Mouse (Mus musculus) forebrain, embryonic 13.5 days (tissue): ENCODE measurements around the gene Parp3. TPM values are rescaled to one million over a fixed set of nuclear protein-coding genes. Genes with fewer than 3 reads are reported as not detected.

Source experiments
- ATAC-seq: fragments of 200-750 bp; cut with Nextera tagmentation; 2 replicates; pipeline ENCODE4 v1.8.0; 2017
- H3K27ac ChIP-seq: fragments of 300-500 bp; sonication (generic); 2 replicates; pipeline ENCODE4 v1.5.1; 2015; ENCODE audit warnings: inconsistent platforms, mild to moderate bottlenecking, moderate library complexity
- H3K27me3 ChIP-seq: fragments of 300-500 bp; sonication (generic); 2 replicates; pipeline ENCODE4 v1.6.1; 2015; ENCODE audit warnings: mild to moderate bottlenecking, inconsistent platforms
- H3K36me3 ChIP-seq: fragments of 300-500 bp; sonication (generic); 2 replicates; pipeline ENCODE4 v1.6.1; 2015; ENCODE audit warnings: mild to moderate bottlenecking, inconsistent platforms; ENCODE audit not compliant: poor library complexity, severe bottlenecking
- H3K4me1 ChIP-seq: fragments of 300-500 bp; sonication (generic); 2 replicates; pipeline ENCODE4 v1.6.1; 2015; ENCODE audit warnings: inconsistent platforms
- H3K4me2 ChIP-seq: fragments of 300-500 bp; sonication (generic); 2 replicates; pipeline ENCODE4 v1.6.1; 2015; ENCODE audit warnings: inconsistent platforms, mild to moderate bottlenecking, moderate library complexity
- H3K4me3 ChIP-seq: fragments of 300-500 bp; sonication (generic); 2 replicates; pipeline ENCODE4 v1.5.1; 2015; ENCODE audit warnings: mild to moderate bottlenecking, inconsistent platforms
- H3K9ac ChIP-seq: fragments of 300-500 bp; sonication (generic); 2 replicates; pipeline ENCODE4 v1.6.1; 2015; ENCODE audit warnings: mild to moderate bottlenecking, inconsistent platforms
- H3K9me3 ChIP-seq: fragments of 300-500 bp; sonication (generic); replicated peaks from 2 replicates; pipeline ENCODE4 v1.6.1; 2016; ENCODE audit warnings: inconsistent platforms
- WGBS: fragments of 180-500 bp; shearing (Covaris S2); methylation state at CpG from one replicate; pipeline ENCODE4 v1.1.7; 2015; 5-methylcytosine and 5-hydroxymethylcytosine counted together
- polyA plus RNA-seq: library from polyadenylated mRNA; unstranded; fragments of >200 nt; fragmentation: Nextera tagmentation; extraction: Ambion mirVana; gene quantifications from 2 replicates; pipeline ENCODE4 v1.2.1, GENCODE M21; 2015

Gene Parp3
- polyA plus RNA-seq, 1 experiment from 2014 or later, result 0.70 TPM

DNA sequence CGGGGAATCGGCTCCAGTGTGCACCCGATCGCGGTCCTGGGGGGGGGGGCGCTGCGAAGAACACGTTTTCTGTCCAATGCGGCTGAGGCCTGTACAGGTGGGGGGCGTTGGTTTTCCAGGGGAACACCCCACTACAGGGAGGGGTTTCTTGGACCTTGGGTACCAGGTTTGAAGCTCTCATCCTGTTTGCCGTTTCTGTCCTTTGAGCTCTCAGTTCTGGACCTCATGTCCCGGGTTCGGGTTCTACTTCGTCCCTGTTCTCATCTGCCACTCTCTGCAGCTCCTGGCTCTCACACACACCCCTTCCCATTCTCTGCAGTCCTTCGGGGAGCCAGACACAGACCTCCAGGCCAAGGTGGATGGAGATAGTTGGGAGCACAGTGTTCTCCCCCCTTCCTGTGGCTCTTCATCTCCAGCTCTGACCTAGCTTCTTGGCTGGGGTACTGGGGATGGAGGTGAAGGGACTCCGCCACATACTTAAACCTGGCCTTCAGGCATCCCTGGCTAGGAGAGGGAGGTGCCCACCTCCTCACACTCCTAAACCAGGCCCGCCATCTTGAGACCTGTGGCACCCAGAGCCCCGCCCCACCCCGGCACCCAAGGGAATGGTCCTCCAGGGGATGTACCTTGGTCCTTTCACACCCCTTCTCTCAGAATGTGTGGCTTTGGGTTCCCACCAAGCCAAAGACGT is 22.5 kb downstream of the Parp3 start:
- Histone ChIP-seq H3K4me3 (peak overlapping the region; percentile 81), H3K36me3 (peaks cover 22% of the 10 kb centered on the region), H3K27ac (peak overlapping the region; percentile 96), H3K4me1 (peaks cover 78% of the 10 kb centered on the region), H3K9ac (peak overlapping the region; percentile 97), H3K4me2 (peak overlapping the region; percentile 98), H3K9me3 (no peaks in the 10 kb centered on the region), H3K27me3 (no peaks in the 10 kb centered on the region)
- ATAC-seq, result peak; percentile 7
- WGBS, result 2% methylated on average over 15 of the region's 20 CpGs

DNA sequence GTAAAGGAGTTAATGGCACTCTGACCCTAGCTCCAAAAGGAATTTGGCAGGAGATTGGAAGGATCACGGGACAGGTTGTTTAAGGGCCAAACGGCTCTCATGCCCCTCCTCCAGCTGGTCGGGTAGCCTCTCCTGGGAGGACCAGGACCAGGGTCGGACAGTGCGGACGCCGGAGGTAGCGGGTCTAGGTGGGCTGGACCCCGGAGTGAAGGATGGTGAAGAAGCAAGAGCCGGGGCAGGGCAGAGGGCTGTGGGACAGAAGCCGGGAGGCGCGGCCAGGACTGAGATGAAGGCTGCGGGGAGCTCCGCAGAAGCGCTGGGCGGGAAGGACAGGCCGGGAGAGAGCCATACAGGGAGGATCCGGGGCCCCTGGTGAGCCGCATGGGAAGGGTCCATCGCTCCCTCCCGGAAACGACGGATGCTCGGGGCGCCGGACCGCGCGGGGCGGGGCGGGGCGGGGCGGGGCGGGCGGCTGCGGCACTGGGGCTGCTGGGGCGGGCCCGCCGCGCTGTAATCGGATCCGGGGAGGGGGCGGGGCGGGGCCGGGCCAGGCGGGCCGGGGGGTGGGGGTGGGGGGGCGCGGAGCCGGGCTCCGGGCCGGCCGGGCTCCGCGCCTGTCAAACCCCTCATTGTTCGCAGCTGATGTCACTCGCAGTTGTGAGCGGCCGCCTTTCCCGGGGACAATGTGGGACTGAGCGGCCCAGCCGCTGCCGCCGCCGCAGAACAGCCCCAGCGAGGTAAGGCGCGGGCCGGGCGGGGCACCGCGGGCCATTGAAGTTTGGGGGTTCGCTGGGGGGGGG is 23.3 kb downstream of the Parp3 start, which contains the start of gene Pcbp4:
Pcbp4 (plus strand) TSS at position 21 of the 800 bp plus-strand sequence.
- Histone ChIP-seq H3K4me1 (peaks cover 77% of the 10 kb centered on the region), H3K9ac (peak within 1 kb of the TSS; percentile 97), H3K4me2 (peak within 1 kb of the TSS; percentile 98), H3K36me3 (peaks cover 22% of the 10 kb centered on the region), H3K9me3 (no peaks in the 10 kb centered on the region), H3K4me3 (peak within 1 kb of the TSS; percentile 81), H3K27me3 (no peaks in the 10 kb centered on the region), H3K27ac (peak within 1 kb of the TSS; percentile 96)
- WGBS, result 2% methylated on average over 44 of the region's 74 CpGs
- ATAC-seq, result peak; percentile 82

DNA sequence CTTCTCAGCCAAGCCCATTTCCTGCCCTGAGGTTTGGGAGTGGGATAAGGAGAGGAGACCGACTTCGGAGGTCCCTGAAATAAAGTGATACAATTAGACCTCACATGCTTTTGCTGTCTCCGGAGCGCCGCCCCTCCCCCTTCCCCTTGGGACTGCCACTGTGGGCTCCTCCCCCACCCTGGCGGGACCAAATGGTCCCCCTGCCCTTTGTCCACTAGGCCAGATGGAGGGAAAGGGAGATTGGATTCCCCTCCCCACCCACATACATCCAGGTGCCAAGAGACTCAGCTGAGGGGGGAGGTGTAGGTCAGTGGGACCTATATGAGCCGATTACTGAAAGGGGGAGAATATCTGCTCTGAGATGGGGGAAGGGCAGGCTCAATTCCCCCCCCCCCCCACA is 23.9 kb downstream of the Parp3 start:
- peaks cover 77% of the 10 kb centered on the region for H3K4me1 ChIP-seq
- no peaks in the 10 kb centered on the region for H3K9me3 ChIP-seq
- ATAC-seq, result no peak
- H3K27ac ChIP-seq, result peak overlapping the region; percentile 96
- peak overlapping the region; percentile 98 for H3K4me2 ChIP-seq
- H3K9ac ChIP-seq, result peak overlapping the region; percentile 97
- H3K36me3 ChIP-seq, result peaks cover 16% of the 10 kb centered on the region; the same call in 1 of the 2 replicates
- H3K4me3 ChIP-seq, result peak overlapping the region; percentile 81
- WGBS, result 0% methylated on average over 7 of the region's 7 CpGs
- H3K27me3 ChIP-seq, result no peaks in the 10 kb centered on the region

DNA sequence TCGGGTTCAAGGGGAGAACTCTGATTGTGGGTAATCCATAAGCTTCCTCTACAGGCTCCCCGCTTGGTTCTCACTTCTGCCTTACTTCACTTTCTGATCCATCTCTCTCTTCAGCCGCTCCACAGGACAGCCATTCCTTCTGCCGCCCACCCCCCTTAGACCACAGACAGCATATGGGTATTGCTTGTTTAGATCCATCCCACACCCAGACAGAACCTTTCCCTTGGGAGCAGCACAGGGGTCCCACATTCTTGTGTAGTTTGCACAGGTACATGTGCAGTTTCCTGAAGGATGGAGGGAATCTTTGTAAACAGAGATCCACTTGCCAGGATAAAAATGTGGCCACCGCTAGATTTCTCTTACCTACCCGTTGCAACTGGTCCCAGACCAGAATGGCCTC is 24.4 kb downstream of the Parp3 start:
- Histone ChIP-seq H3K4me1 (peaks cover 77% of the 10 kb centered on the region), H3K9me3 (no peaks in the 10 kb centered on the region), H3K27me3 (no peaks in the 10 kb centered on the region), H3K27ac (peak overlapping the region; percentile 96), H3K9ac (peak overlapping the region; percentile 97), H3K36me3 (peaks cover 12% of the 10 kb centered on the region; the same call in 1 of the 2 replicates), H3K4me3 (peak overlapping the region; percentile 81), H3K4me2 (peak overlapping the region; percentile 98)
- 13% methylated on average over 6 of the region's 6 CpGs for WGBS
- ATAC-seq, result no peak

DNA sequence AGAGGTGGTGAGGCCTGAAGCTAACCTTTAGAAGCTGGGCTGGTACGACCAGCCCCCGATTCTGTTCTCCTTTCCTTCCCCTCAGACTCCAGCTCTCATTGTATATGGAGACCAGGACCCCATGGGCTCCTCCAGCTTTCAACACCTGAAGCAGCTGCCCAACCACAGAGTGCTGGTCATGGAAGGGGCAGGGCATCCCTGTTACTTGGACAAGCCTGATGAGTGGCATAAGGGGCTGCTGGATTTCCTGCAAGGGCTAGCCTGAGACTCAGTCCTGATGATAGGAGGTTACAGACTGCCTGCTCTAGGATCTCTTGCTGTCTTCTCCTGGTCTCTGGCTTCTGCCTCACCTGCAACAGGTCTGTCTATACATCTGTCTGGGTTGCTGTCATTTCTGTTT is 24.9 kb downstream of the Parp3 start:
- Histone ChIP-seq H3K27me3 (no peaks in the 10 kb centered on the region), H3K4me2 (no peak overlapping the region), H3K4me1 (peaks cover 76% of the 10 kb centered on the region), H3K4me3 (no peak overlapping the region), H3K27ac (0 out of 2 replicates have a peak overlapping the region, but pooled peaks have one; percentile 96), H3K9ac (no peak overlapping the region), H3K9me3 (no peaks in the 10 kb centered on the region), H3K36me3 (peaks cover 7% of the 10 kb centered on the region; the same call in 1 of the 2 replicates)
- no peak for ATAC-seq
- WGBS, result 55% methylated on average over 2 of the region's 2 CpGs

DNA sequence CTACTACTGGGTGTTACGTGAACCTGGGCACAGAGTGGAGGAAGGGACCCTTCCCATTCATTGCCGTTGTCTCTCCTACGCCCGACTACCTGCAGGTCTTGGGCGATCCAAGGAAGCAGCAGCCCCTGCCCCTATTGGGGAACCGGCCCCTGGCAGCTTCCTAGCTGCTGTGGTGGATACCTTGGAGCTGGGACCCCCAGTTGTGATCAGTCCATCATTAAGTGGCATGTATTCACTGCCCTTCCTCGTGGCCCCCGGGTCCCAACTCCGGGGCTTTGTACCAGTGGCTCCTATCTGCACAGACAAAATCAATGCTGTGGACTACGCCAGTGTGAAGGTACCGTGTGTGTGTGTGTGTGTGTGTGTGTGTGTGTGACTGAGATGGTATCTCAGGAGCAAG is 25.5 kb downstream of the Parp3 start:
- Histone ChIP-seq H3K4me3 (no peak overlapping the region), H3K27ac (no peak overlapping the region), H3K9ac (no peak overlapping the region), H3K4me1 (peaks cover 76% of the 10 kb centered on the region), H3K9me3 (no peaks in the 10 kb centered on the region), H3K27me3 (no peaks in the 10 kb centered on the region), H3K36me3 (0 out of 2 replicates have a peak, but pooled peaks cover 2% of the 10 kb centered on the region), H3K4me2 (no peak overlapping the region)
- ATAC-seq, result no peak
- WGBS, result 77% methylated on average over 11 of the region's 11 CpGs

DNA sequence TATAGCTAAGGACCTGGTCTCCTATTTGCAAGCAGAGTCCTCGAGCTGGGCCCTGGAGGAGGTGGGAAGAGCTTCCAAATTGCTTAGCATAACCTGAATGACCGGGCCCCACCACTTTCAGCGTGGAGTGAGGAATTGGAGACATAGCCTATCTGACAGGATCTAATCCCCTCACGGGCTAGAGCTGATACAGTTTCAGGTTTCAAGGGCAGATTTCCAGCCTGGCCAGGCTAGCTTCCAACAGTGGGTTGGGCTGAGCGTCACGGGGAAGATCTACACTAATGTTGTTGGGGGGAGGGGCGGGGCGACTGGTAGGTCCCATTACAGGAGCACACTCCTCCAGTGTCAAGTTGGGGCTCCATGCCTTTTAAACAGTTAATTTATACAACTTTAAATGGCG is 26.1 kb downstream of the Parp3 start:
- Histone ChIP-seq H3K36me3 (no peaks in the 10 kb centered on the region), H3K4me1 (peaks cover 75% of the 10 kb centered on the region), H3K9ac (no peak overlapping the region), H3K27ac (no peak overlapping the region), H3K4me2 (peak overlapping the region; percentile 12; the same call in 1 of the 2 replicates), H3K27me3 (no peaks in the 10 kb centered on the region), H3K4me3 (no peak overlapping the region), H3K9me3 (no peaks in the 10 kb centered on the region)
- 22% methylated on average over 9 of the region's 9 CpGs for WGBS
- no peak for ATAC-seq

DNA sequence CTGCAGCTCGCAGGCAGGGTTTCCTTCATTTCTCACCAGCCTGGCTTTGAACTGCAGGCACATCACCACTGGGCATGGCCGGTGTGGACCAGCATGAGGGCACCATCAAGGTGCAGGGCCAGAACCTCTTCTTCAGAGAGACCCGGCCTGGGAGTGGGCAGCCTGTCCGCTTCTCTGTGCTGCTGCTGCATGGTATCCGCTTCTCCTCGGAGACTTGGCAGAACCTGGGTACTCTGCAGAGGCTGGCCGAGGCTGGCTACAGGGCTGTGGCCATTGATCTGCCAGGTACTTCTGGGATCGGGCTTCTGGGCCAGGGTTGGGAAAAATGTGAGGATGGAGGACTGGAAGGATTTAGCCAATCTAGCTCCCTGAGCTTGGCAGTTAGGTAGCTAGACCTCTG is 26.8 kb downstream of the Parp3 start:
- Histone ChIP-seq H3K4me3 (no peak overlapping the region), H3K27ac (no peak overlapping the region), H3K9me3 (no peaks in the 10 kb centered on the region), H3K4me2 (no peak overlapping the region), H3K9ac (no peak overlapping the region), H3K4me1 (peaks cover 71% of the 10 kb centered on the region), H3K36me3 (no peaks in the 10 kb centered on the region), H3K27me3 (no peaks in the 10 kb centered on the region)
- 94% methylated on average over 8 of the region's 8 CpGs for WGBS
- ATAC-seq, result no peak

DNA sequence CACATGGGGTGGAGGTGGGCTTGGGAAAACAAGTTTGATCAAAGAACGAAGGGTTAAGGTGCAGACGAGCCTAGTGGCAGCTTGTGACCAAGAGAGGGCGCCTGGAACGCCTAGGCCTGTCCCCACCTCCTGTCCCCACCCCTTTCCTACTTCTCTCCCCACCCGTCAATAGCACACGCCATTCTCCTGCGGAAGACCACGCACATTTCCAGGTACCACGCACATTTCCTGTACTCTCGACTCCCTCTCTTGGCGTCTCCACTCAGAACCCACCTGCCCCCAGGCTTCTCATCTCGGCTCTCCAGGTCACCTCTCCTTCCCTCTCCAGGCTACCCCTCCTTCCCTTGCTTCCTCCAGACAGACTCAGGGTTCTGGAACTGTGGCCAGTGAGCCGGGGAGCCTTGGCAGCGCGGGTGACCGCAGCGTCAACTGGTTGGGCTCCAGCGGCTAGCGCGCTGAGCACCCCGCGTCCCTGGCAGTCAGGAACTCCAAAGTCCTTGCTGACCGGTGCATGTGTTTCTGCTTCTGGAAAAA is 28.2 kb downstream of the Parp3 start:
- H3K9ac ChIP-seq, result peak overlapping the region; percentile 59
- peak overlapping the region; percentile 35 for H3K4me3 ChIP-seq
- peaks cover 67% of the 10 kb centered on the region for H3K4me1 ChIP-seq
- H3K9me3 ChIP-seq, result no peaks in the 10 kb centered on the region
- H3K27me3 ChIP-seq, result no peaks in the 10 kb centered on the region
- H3K27ac ChIP-seq, result no peak overlapping the region
- H3K4me2 ChIP-seq, result peak overlapping the region; percentile 61
- ATAC-seq, result peak; percentile 54
- H3K36me3 ChIP-seq, result no peaks in the 10 kb centered on the region
- 1% methylated on average over 23 of the region's 23 CpGs for WGBS

DNA sequence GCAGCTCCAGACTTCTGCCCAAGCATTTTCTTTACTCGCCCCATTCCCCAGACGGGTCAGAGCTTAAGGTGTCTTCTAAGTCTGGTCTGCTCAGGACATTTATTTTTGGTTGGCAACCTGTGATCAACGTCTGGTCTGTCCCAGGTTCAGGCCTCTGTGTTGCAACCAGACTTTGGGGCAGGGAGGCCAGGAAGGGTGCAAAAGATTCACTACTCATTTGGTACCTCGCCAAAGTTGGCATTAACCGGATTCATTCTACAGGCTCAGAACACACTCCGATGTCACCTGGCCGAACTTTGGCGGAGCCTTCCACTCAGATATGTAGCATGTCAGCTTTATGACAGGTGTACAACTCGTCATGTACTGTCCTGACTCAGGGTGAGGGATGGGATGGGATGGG is 28.8 kb downstream of the Parp3 start:
- Histone ChIP-seq H3K27me3 (no peaks in the 10 kb centered on the region), H3K4me1 (peaks cover 63% of the 10 kb centered on the region), H3K9ac (no peak overlapping the region), H3K4me2 (peak overlapping the region; percentile 61), H3K36me3 (no peaks in the 10 kb centered on the region), H3K9me3 (no peaks in the 10 kb centered on the region), H3K4me3 (no peak overlapping the region; the same call in 1 of the 2 replicates), H3K27ac (peak overlapping the region; percentile 14; the same call in 1 of the 2 replicates)
- WGBS, result 40% methylated on average over 9 of the region's 9 CpGs
- peak; percentile 36 for ATAC-seq

DNA sequence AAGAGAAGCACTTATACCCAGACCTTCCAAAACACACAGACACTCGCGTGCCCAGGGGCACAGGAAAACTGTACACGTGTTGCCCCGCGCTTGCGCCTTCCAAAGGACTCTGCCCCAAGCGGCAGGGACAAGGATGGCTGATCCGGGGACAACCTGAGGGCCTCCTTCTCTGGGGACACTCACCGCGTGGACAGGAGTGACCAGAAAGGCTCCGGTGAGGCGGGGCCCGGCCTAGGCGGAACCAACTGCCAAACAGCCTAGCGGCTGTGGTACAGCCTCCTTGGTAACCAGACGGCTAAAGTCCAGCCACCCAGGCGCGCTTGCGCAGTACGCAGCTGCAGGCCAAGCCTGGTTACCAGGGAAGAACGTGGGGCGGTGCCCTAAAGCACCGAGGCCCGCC is 29.4 kb downstream of the Parp3 start, which contains the start of the genes Abhd14b and Abhd14a:
Abhd14b (plus strand) TSS at position 112 of the 400 bp plus-strand sequence.
Abhd14a (minus strand) TSS at position 331 of the 400 bp plus-strand sequence.
- Histone ChIP-seq H3K27me3 (no peaks in the 10 kb centered on the region), H3K36me3 (no peaks in the 10 kb centered on the region), H3K9ac (peak within 1 kb of the TSS; percentile 66), H3K4me3 (peak within 1 kb of the TSS; percentile 44), H3K4me1 (peaks cover 57% of the 10 kb centered on the region), H3K27ac (peak within 1 kb of the TSS; percentile 14), H3K9me3 (no peaks in the 10 kb centered on the region), H3K4me2 (peak within 1 kb of the TSS; percentile 61)
- 0% methylated on average over 24 of the region's 24 CpGs for WGBS
- ATAC-seq, result peak; percentile 88

DNA sequence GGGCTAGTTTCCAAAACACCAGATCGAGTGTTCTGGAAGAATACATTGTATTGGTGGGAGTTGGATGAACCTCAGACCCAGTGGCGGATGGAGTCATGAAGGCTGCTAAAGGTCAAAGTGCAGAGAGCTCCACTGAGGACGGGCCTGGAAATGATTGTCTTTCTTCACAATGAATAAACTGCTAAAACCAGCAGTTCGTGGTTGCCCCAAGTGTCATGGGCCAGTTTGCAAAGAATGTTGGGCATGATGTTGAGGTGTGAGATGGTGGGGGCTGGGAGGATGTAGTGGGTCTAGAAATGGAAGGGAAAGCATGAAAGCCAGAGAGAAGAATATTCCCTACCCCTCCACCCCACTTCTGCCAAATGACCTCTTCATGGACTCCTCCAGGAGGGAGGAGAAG is 31.9 kb downstream of the Parp3 start:
- 84% methylated on average over 4 of the region's 4 CpGs for WGBS
- Histone ChIP-seq H3K36me3 (no peaks in the 10 kb centered on the region; the same call in 1 of the 2 replicates), H3K4me1 (peaks cover 36% of the 10 kb centered on the region), H3K9ac (no peak overlapping the region), H3K27me3 (no peaks in the 10 kb centered on the region), H3K9me3 (no peaks in the 10 kb centered on the region), H3K4me2 (no peak overlapping the region), H3K4me3 (no peak overlapping the region), H3K27ac (no peak overlapping the region)
- no peak for ATAC-seq
